Mouse (Mus musculus) kidney, postnatal 10 days (tissue): ENCODE measurements around the gene Stoml2.

ENCODE experiments used
- DNase-seq: peaks from one replicate; pipeline ENCODE4 v3.0.0; 2021; ENCODE audit warnings: mixed read lengths

Gene Stoml2

GRCm38 (mm10) chr4:43031237-43031995 is at the start of gene Stoml2:
TSS of gene Stoml2 (minus strand) at chr4:43031710.
- peak; percentile 96 for DNase-seq

DNA sequence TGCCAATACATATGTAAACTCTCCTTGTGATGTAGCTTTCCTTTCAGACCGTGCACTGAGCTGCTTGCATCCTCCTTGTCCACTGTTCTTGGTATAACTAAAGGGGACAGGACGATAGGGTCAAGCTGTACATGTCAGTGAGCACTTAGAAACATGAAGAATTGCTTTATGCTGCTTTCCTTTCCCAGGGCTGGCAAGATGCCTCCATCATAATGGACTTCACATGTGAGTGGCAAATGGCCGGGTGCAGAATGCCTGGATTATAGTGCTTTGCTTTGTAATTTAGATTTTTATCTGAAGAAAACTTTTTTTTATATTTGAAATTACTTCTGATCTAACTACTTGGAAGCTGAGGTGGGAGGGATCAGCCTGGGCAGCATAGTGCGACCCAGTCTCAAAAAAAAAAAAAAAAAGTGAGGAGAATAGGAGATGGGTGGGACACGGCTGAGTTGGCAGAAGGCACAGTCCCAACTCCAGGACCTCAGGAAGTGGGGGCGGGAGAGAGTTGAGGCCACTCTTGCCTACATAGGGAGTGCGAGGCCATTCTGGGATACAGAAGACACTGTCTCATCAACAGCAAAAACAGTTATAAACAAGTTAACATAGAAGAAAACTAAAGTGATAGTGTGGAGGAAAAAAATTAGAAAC is 46.7 kb upstream of the Stoml2 start:
- DNase-seq = no peak

GRCm38 (mm10) chr4:43074923-43075322 is 43.4 kb upstream of the Stoml2 start:
- DNase-seq = no peak

DNA sequence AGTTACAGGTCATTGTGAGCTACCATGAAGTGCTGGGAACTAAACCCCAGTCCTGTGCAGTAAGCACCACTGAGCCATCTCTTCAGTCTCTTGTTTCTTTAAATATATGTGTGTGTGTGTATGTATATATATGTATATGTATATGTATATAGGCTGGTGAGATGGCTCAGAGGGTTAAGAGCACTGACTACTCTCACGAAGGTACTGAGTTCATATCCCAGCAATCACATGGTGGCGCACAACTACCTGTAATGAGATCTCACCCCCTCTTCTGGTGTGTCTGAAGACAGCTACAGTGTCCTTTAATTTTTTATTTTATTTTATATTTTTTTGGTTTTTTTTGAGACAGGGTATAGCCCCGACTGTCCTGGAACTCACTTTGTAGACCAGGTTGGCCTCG is 34.0 kb upstream of the Stoml2 start:
- no peak for DNase-seq

DNA sequence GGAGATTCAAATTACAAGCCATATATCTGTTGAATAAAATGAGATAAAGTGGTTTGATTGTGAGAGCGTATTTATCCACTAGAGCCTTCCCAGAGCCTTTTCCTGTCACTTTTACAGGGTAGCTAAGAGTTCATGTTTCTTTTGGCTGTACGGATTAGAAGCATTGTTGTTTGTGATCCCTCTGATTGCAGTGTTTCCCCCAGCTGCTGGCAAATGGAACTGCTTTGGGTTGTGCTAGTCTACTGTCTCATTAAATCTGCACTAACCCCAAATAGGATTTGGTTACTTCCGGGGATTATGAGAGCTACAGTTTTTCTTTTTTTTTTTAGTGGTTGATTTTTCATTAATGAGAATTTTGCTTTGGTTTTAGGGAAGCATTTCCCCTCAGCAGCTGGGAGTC is 28.8 kb upstream of the Stoml2 start:
- DNase-seq = peak; percentile 46

- DNase-seq = no peak
Observed at GRCm38 (mm10) chr4:43059697-43060096, 28.2 kb upstream of the Stoml2 start.

GRCm38 (mm10) chr4:43058753-43059654 is 27.5 kb upstream of the Stoml2 start, which contains the start of gene Unc13b:
TSS of gene Unc13b (plus strand) at chr4:43058953.
- peak; percentile 96 for DNase-seq

- no peak for DNase-seq
Observed at GRCm38 (mm10) chr4:43058392-43058752, 26.9 kb upstream of the Stoml2 start.

DNA sequence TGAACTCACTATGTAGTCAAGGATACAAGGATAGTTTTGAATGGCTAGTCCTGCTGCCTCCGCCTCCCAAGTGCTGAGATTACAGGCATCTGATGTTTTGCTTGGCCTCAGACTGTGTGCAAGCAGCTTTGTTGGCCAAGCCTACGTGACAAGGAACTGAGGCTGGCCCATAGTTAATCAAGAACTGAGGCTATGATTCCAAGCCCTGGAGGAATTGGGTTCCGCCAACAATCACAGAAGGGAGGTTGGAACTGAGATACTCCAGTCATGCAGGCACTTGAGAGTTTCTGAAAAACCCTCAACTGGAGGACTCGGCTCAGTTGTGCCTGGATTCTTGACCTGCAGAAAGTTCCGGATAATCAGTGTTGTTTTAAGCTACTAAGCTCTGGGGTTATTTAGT is 26.1 kb upstream of the Stoml2 start:
- DNase-seq = no peak

GRCm38 (mm10) chr4:43052627-43053026 is 21.1 kb upstream of the Stoml2 start:
- peak; percentile 61 for DNase-seq

DNA sequence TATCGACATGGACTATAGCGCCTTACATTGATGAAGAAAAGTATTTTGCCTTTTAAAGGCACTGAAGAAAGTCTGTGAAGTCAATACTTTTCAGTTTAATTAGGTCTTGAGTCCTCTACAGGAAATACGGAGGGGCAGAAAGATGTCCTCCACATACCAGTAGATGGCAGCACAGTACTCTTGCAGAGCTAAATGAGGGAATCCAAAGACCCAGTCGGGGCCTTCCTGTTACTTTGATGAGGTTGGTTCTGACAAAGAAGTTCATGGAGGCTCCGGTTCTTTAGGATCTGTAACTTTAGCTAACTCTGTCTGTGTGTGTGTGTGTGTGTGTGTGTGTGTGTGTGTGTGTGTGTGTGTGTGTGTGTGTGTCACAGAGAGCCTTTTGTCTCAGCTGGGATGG is 15.7 kb upstream of the Stoml2 start:
- peak; percentile 86 for DNase-seq

DNA sequence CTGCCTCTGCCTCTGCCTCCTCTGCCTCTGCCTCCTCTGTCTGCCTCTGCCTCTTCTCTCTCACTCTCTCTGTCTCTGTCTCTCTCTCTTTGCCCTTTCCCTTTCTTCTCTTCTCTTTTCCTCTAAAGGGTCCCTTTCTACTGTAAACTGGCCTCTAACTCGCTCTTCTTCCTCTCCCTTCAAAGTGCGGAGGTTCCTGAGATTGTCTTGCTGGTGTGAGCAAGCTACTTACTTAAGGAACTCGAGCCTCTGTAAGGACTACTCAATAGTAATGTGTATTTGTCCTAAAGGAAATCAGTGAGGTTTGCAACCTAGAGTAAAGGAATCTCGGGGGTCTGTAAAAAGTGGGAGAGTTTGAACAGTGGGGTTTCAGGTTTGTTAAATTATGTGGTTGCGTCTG is 15.1 kb upstream of the Stoml2 start:
- no peak for DNase-seq

- peak; percentile 100 for DNase-seq
Observed at GRCm38 (mm10) chr4:43045659-43046302, 14.3 kb upstream of the Stoml2 start, which contains the start of gene Fam214b. TSS of gene Fam214b (minus strand) at chr4:43046220.

DNA sequence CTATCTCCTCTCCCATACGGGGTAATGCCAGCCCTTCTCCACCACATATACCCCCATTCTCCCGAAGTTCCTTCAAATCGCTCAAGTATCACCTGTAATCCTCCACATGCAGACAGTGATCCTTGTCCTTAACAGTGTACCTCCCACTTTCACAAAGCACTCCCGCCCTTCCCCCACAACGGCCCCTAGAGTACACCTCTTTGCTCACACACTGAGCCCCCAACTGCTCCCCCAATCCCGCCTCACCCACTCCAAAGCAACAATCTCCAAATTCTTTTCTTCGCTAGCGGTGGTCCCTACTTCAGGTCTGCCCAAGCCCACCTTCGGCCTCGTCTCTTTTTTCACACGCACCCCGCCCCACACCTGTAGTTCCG is 13.8 kb upstream of the Stoml2 start:
- peak; percentile 64 for DNase-seq

DNA sequence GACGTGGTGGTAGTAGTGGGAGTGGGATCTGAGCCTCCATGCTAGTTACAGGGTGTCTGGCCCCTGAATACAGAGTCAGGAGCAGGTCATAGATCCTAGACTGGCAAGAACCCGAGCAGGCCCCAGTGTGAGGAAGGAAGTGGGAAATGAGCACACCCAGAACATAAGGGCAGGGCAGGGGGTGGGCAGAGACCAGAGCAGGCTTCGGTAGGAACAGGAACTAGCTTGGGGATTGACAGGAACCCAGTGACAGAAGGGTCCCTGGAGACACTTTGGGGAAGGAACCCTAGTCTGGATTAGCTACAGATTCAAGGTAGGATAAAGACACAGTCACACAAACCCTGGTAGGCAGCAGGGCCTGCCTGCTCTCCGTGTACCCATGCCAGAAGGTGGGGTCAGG is 13.2 kb upstream of the Stoml2 start:
- peak; percentile 57 for DNase-seq

- peak; percentile 83 for DNase-seq
Observed at GRCm38 (mm10) chr4:43043644-43044357, 12.3 kb upstream of the Stoml2 start.

- no peak for DNase-seq
Observed at GRCm38 (mm10) chr4:43040881-43041547, 9.5 kb upstream of the Stoml2 start.

DNA sequence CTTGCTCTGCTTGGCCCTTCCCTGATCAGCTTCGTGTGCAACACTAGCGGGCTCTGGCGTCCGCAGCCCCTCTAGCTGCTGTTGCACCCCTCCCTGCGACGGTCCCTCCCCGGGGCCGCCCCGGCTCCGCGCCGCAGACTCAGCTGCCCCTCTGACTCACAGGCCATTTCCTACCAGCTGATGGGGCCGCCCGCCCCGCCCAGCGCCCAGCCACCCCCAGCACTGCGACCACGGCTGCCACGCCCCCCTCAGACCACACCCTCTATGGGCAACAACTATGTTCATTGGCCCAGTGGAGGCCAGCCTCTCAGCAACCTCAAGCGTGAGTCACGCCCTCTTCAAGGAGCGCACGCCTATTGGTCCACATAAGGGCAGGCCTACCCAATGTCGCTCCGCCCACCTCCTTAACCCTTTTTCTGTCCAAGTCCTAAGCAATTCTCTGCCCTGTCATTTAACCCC is 8.6 kb upstream of the Stoml2 start:
- peak; percentile 99 for DNase-seq

GRCm38 (mm10) chr4:43039609-43040008 is 8.1 kb upstream of the Stoml2 start:
- no peak for DNase-seq

- DNase-seq = peak; percentile 54
Observed at GRCm38 (mm10) chr4:43038567-43039495, 7.3 kb upstream of the Stoml2 start.
